Mouse (Mus musculus) hindbrain, embryonic 13.5 days (tissue): Measurements from ENCODE around the gene Pum1. TPM values are rescaled to one million over a fixed set of nuclear protein-coding genes. Genes with fewer than 3 reads are reported as not detected.

Experiments
- ATAC-seq: fragments of 200-750 bp; cut with Nextera tagmentation; 2 replicates; pipeline ENCODE4 v1.8.0; 2017; ENCODE audit warnings: moderate TSS enrichment; ENCODE audit not compliant: low FRiP score
- H3K27ac ChIP-seq: fragments of 300-500 bp; sonication (generic); 2 replicates; pipeline ENCODE4 v1.5.1; 2015; ENCODE audit warnings: inconsistent platforms, mild to moderate bottlenecking, moderate library complexity
- H3K27me3 ChIP-seq: fragments of 300-500 bp; sonication (generic); 2 replicates; pipeline ENCODE4 v1.6.1; 2015; ENCODE audit warnings: mild to moderate bottlenecking, inconsistent platforms
- H3K36me3 ChIP-seq: fragments of 300-500 bp; sonication (generic); 2 replicates; pipeline ENCODE4 v1.6.1; 2015; ENCODE audit warnings: mild to moderate bottlenecking, inconsistent platforms
- H3K4me1 ChIP-seq: fragments of 300-500 bp; sonication (generic); replicated peaks from 2 replicates; pipeline ENCODE4 v1.6.1; 2015; ENCODE audit warnings: inconsistent platforms
- H3K4me2 ChIP-seq: fragments of 300-500 bp; sonication (generic); 2 replicates; pipeline ENCODE4 v1.6.1; 2015; ENCODE audit warnings: inconsistent platforms, mild to moderate bottlenecking, moderate library complexity
- H3K4me3 ChIP-seq: fragments of 300-500 bp; sonication (generic); 2 replicates; pipeline ENCODE4 v1.5.1; 2015; ENCODE audit warnings: mild to moderate bottlenecking, inconsistent platforms
- H3K9ac ChIP-seq: fragments of 300-500 bp; sonication (generic); 2 replicates; pipeline ENCODE4 v1.6.1; 2015; ENCODE audit warnings: mild to moderate bottlenecking, inconsistent platforms
- H3K9me3 ChIP-seq: fragments of 300-500 bp; sonication (generic); 2 replicates; pipeline ENCODE4 v1.6.1; 2016; ENCODE audit warnings: inconsistent platforms
- WGBS: fragments of 180-500 bp; shearing (Covaris S2); methylation state at CpG from one replicate; pipeline ENCODE4 v1.1.7; 2015; 5-methylcytosine and 5-hydroxymethylcytosine counted together
- polyA plus RNA-seq: library from polyadenylated mRNA; unstranded; fragments of >200 nt; fragmentation: Nextera tagmentation; extraction: Ambion mirVana; gene quantifications from 2 replicates; pipeline ENCODE4 v1.2.1, GENCODE M21; 2015

The Pum1 gene
- polyA plus RNA-seq, 1 experiment from 2014 or later, result 101 TPM

DNA sequence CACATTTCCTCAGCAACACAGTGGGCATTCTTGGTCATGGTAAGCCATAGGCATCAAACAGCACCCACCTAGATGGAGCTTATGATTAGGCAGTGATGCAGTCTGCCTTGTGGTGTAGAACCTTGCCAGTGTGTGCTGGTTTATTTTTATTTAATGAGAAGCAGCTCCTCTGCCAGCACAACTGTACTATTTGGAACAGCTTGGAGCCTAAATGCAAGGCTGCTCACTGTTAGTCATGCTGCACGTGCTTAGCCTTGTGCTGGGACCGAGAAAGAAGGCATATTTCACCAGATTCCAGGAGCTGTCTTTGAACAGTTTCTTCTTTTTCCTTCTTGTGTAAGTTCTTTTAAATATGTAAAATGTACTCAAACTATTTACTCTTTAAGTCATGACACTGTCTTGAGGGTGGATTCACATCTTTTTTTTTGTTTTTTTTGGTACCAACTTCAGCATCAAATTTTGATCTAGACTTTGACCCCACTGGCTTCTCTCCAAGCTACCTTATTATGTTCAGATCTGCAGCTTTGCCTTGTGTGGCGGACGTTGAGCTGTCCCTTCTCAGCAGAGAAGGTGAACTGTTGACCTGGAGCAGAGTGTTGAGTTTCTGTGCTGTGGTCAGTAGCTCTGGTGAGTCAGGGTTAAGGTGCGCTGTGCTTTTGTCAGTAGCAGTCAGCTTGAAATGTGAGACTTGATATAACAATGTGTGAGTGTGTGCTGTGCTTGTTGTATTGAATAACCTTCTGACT lies 82.6 kb downstream of the Pum1 start:
- Histone ChIP-seq H3K4me1 (0 out of 2 replicates have a peak, but pooled peaks cover 5% of the 10 kb centered on the region), H3K27ac (no peak overlapping the region), H3K27me3 (no peaks in the 10 kb centered on the region), H3K4me2 (no peak overlapping the region), H3K36me3 (peaks cover 74% of the 10 kb centered on the region), H3K9ac (no peak overlapping the region), H3K4me3 (no peak overlapping the region), H3K9me3 (no peaks in the 10 kb centered on the region)
- 82% methylated on average over 5 of the region's 5 CpGs for WGBS
- no peak for ATAC-seq

DNA sequence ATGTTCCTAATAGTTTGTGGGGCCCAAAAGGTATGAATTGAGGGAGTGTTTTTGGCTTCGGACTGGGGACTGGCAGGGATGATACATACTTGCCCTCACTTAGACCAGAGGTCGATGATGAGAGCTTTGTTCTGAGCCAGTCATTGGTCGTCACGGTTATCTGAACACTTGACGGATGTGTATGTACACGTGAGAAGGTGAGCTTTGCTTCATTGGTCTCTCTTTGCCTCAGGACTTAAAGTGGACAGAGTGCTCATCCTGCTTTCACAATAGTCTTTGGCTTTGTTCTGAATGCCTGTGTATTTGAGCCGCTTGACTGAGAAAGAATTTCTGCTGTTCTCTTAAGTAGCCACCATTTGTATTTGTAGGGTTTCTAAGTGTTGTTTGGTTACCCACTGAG lies 86.4 kb downstream of the Pum1 start:
- H3K27me3 ChIP-seq, result no peaks in the 10 kb centered on the region
- no peak overlapping the region for H3K4me3 ChIP-seq
- no peak overlapping the region for H3K9ac ChIP-seq
- no peak overlapping the region for H3K27ac ChIP-seq
- ATAC-seq, result no peak
- H3K9me3 ChIP-seq, result no peaks in the 10 kb centered on the region
- no peak overlapping the region for H3K4me2 ChIP-seq
- peaks cover 80% of the 10 kb centered on the region for H3K36me3 ChIP-seq
- WGBS, result 69% methylated on average over 7 of the region's 7 CpGs
- H3K4me1 ChIP-seq, result 0 out of 2 replicates have a peak, but pooled peaks cover 4% of the 10 kb centered on the region

GRCm38 (mm10) chr4:130751966-130752365 lies 88.8 kb downstream of the Pum1 start:
- no peak overlapping the region for H3K9ac ChIP-seq
- WGBS, result 93% methylated on average over 2 of the region's 2 CpGs
- no peak overlapping the region for H3K4me3 ChIP-seq
- H3K36me3 ChIP-seq, result peaks cover 83% of the 10 kb centered on the region
- no peak overlapping the region for H3K27ac ChIP-seq
- no peak for ATAC-seq
- 0 out of 2 replicates have a peak, but pooled peaks cover 6% of the 10 kb centered on the region for H3K4me1 ChIP-seq
- H3K4me2 ChIP-seq, result no peak overlapping the region
- H3K9me3 ChIP-seq, result no peaks in the 10 kb centered on the region
- H3K27me3 ChIP-seq, result no peaks in the 10 kb centered on the region

- WGBS, result 73% methylated on average over 7 of the region's 7 CpGs
Observed at GRCm38 (mm10) chr4:130752591-130752990, 89.5 kb downstream of the Pum1 start.

GRCm38 (mm10) chr4:130753755-130754154 lies 90.6 kb downstream of the Pum1 start:
- WGBS, result 81% methylated on average over 5 of the region's 5 CpGs

More at GRCm38 (mm10) chr4:130752591-130752990, 89.5 kb downstream of the Pum1 start:
- H3K4me3 ChIP-seq, result no peak overlapping the region
- ATAC-seq, result no peak
- no peaks in the 10 kb centered on the region for H3K27me3 ChIP-seq
- H3K36me3 ChIP-seq, result peaks cover 79% of the 10 kb centered on the region
- 0 out of 2 replicates have a peak, but pooled peaks cover 6% of the 10 kb centered on the region for H3K4me1 ChIP-seq
- no peaks in the 10 kb centered on the region for H3K9me3 ChIP-seq
- H3K27ac ChIP-seq, result peak overlapping the region; percentile 65
- no peak overlapping the region for H3K9ac ChIP-seq
- H3K4me2 ChIP-seq, result no peak overlapping the region

GRCm38 (mm10) chr4:130754776-130755175 lies 91.7 kb downstream of the Pum1 start:
- WGBS, result 86% methylated on average over 2 of the region's 2 CpGs
- no peak overlapping the region for H3K4me2 ChIP-seq
- no peak overlapping the region for H3K4me3 ChIP-seq
- no peaks in the 10 kb centered on the region for H3K9me3 ChIP-seq
- H3K27ac ChIP-seq, result no peak overlapping the region
- 0 out of 2 replicates have a peak, but pooled peaks cover 6% of the 10 kb centered on the region for H3K4me1 ChIP-seq
- H3K9ac ChIP-seq, result no peak overlapping the region
- ATAC-seq, result no peak
- peaks cover 71% of the 10 kb centered on the region for H3K36me3 ChIP-seq
- H3K27me3 ChIP-seq, result no peaks in the 10 kb centered on the region

More at GRCm38 (mm10) chr4:130753755-130754154, 90.6 kb downstream of the Pum1 start:
- Histone ChIP-seq H3K9me3 (no peaks in the 10 kb centered on the region), H3K36me3 (peaks cover 71% of the 10 kb centered on the region), H3K4me1 (0 out of 2 replicates have a peak, but pooled peaks cover 6% of the 10 kb centered on the region), H3K27ac (peak overlapping the region; percentile 65; the same call in 1 of the 2 replicates), H3K27me3 (no peaks in the 10 kb centered on the region), H3K4me3 (no peak overlapping the region), H3K4me2 (no peak overlapping the region), H3K9ac (no peak overlapping the region)
- no peak for ATAC-seq

- H3K4me1 ChIP-seq, result 0 out of 2 replicates have a peak, but pooled peaks cover 2% of the 10 kb centered on the region
- no peaks in the 10 kb centered on the region for H3K27me3 ChIP-seq
- ATAC-seq, result no peak
- no peak overlapping the region for H3K4me2 ChIP-seq
- H3K9ac ChIP-seq, result no peak overlapping the region
- WGBS, result 96% methylated on average over 2 of the region's 2 CpGs
- no peak overlapping the region for H3K4me3 ChIP-seq
- H3K36me3 ChIP-seq, result peaks cover 62% of the 10 kb centered on the region
- H3K27ac ChIP-seq, result no peak overlapping the region
- no peaks in the 10 kb centered on the region for H3K9me3 ChIP-seq
Observed at GRCm38 (mm10) chr4:130759875-130760274, 96.8 kb downstream of the Pum1 start.

DNA sequence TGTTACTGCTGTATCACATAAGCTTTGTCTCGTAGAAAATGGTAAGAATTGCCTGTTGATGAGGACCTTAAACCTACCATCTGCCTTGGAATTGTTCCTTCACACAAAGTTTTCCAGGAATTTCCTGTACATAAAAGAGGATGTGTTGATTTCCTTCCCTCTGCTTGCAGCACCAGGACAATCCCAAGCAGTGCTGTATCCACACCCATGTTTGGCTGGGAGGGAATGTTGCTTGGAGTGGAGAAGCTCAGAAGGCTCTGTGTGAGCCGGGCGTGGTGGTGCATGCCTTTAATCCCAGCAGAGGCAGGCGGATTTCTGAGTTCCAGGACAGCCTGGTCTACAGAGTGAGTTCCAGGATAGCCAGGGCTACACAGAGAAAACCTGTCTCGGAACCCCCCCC lies 98.7 kb downstream of the Pum1 start:
- Histone ChIP-seq H3K36me3 (peaks cover 69% of the 10 kb centered on the region), H3K9me3 (no peaks in the 10 kb centered on the region), H3K27ac (no peak overlapping the region), H3K9ac (no peak overlapping the region), H3K4me3 (no peak overlapping the region), H3K4me2 (no peak overlapping the region), H3K4me1 (no peaks in the 10 kb centered on the region), H3K27me3 (no peaks in the 10 kb centered on the region)
- 90% methylated on average over 5 of the region's 5 CpGs for WGBS
- no peak for ATAC-seq

- H3K9ac ChIP-seq, result no peak overlapping the region
- H3K4me1 ChIP-seq, result no peaks in the 10 kb centered on the region
- peaks cover 83% of the 10 kb centered on the region for H3K36me3 ChIP-seq
- no peaks in the 10 kb centered on the region for H3K27me3 ChIP-seq
- H3K9me3 ChIP-seq, result no peaks in the 10 kb centered on the region
- WGBS, result 94% methylated on average over 7 of the region's 7 CpGs
- no peak overlapping the region for H3K4me2 ChIP-seq
- H3K4me3 ChIP-seq, result no peak overlapping the region
- no peak overlapping the region for H3K27ac ChIP-seq
- ATAC-seq, result no peak
Observed at GRCm38 (mm10) chr4:130765399-130766160, 102.5 kb downstream of the Pum1 start.

DNA sequence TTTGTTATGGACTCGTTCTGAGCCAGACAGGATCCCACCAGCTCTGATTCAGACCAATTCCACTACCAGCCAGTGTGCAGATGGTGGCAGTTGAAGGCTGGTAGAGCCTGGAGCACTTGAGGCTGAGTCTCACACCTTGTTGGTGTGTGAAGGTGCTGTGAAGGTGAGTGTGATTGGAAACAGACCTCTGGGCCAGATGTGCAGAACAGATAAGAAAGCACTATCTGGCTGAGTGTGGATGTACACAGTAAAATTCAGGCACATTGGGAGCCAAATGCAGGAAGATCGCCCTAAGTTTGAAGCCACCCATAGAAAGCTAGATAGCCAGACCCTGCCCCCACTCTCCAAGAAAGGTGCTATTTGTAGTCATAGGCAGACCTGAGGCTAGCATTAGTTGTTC lies 103.3 kb downstream of the Pum1 start:
- no peaks in the 10 kb centered on the region for H3K9me3 ChIP-seq
- ATAC-seq, result no peak
- no peak overlapping the region for H3K4me3 ChIP-seq
- no peak overlapping the region for H3K4me2 ChIP-seq
- no peaks in the 10 kb centered on the region for H3K27me3 ChIP-seq
- peaks cover 86% of the 10 kb centered on the region for H3K36me3 ChIP-seq
- H3K4me1 ChIP-seq, result no peaks in the 10 kb centered on the region
- H3K27ac ChIP-seq, result no peak overlapping the region
- no peak overlapping the region for H3K9ac ChIP-seq
- WGBS, result 75% methylated on average over 2 of the region's 2 CpGs

DNA sequence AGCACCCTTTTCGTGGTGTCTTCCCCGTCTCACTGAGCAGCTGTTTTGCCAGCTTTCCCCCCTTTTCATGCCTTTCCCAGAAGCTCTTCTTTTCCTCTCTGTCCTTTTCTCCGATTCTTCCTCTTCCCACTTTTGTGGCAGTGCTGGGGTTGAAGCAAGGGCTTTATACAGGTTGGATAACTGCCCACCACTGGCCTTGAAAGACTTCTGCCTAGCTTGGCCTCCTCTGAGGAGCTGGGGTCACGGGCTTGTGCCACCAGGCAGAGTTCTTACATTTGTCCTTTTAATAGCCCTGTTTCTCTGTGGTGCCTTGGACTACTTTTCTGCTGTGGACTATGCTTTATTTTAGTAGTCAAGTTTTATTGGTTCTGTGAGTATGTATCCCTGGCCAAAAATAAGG lies 103.8 kb downstream of the Pum1 start:
- 85% methylated on average over 4 of the region's 4 CpGs for WGBS
- no peak for ATAC-seq
- Histone ChIP-seq H3K36me3 (peaks cover 85% of the 10 kb centered on the region), H3K4me2 (no peak overlapping the region), H3K4me1 (no peaks in the 10 kb centered on the region), H3K27ac (no peak overlapping the region), H3K9ac (no peak overlapping the region), H3K4me3 (no peak overlapping the region), H3K9me3 (no peaks in the 10 kb centered on the region), H3K27me3 (no peaks in the 10 kb centered on the region)

GRCm38 (mm10) chr4:130773899-130774298 lies 110.8 kb downstream of the Pum1 start:
- Histone ChIP-seq H3K4me3 (no peak overlapping the region), H3K4me2 (no peak overlapping the region), H3K27ac (peak overlapping the region; percentile 35), H3K36me3 (peaks cover 81% of the 10 kb centered on the region), H3K9me3 (no peaks in the 10 kb centered on the region), H3K4me1 (peaks cover 20% of the 10 kb centered on the region), H3K27me3 (no peaks in the 10 kb centered on the region), H3K9ac (no peak overlapping the region)
- 84% methylated on average over 4 of the region's 4 CpGs for WGBS
- no peak for ATAC-seq
